Mouse (Mus musculus) heart, embryonic 15.5 days (tissue): ENCODE data around the gene Klhdc3. TPM values are rescaled to one million over a fixed set of nuclear protein-coding genes. Genes with fewer than 3 reads are reported as not detected.

ENCODE experiments used
- ATAC-seq: fragments of 200-750 bp; cut with Nextera tagmentation; replicated peaks from 2 replicates; pipeline ENCODE4 v1.8.0; 2017; ENCODE audit warnings: low read depth, moderate TSS enrichment; ENCODE audit not compliant: insufficient number of reproducible peaks, insufficient read depth, low FRiP score
- H3K27ac ChIP-seq: fragments of 300-500 bp; sonication (generic); 2 replicates; pipeline ENCODE4 v1.5.1; 2015; ENCODE audit warnings: mild to moderate bottlenecking, inconsistent platforms
- H3K27me3 ChIP-seq: fragments of 300-500 bp; sonication (generic); 2 replicates; pipeline ENCODE4 v1.6.1; 2015; ENCODE audit warnings: inconsistent platforms
- H3K36me3 ChIP-seq: fragments of 300-500 bp; sonication (generic); 2 replicates; pipeline ENCODE4 v1.6.1; 2015; ENCODE audit warnings: mild to moderate bottlenecking, inconsistent platforms
- H3K4me1 ChIP-seq: fragments of 300-500 bp; sonication (generic); replicated peaks from 2 replicates; pipeline ENCODE4 v1.6.1; 2015; ENCODE audit warnings: inconsistent platforms
- H3K4me2 ChIP-seq: fragments of 300-500 bp; sonication (generic); 2 replicates; pipeline ENCODE4 v1.6.1; 2015; ENCODE audit warnings: inconsistent platforms, mild to moderate bottlenecking, moderate library complexity
- H3K4me3 ChIP-seq: fragments of 300-500 bp; sonication (generic); 2 replicates; pipeline ENCODE4 v1.5.1; 2015; ENCODE audit warnings: mild to moderate bottlenecking, inconsistent platforms
- H3K9ac ChIP-seq: fragments of 300-500 bp; sonication (generic); 2 replicates; pipeline ENCODE4 v1.6.1; 2015; ENCODE audit warnings: mild to moderate bottlenecking, inconsistent platforms
- H3K9me3 ChIP-seq: fragments of 300-500 bp; sonication (generic); replicated peaks from 2 replicates; pipeline ENCODE4 v1.6.1; 2016; ENCODE audit warnings: inconsistent platforms
- WGBS: fragments of 180-500 bp; shearing (Covaris S2); methylation state at CpG from one replicate; pipeline ENCODE4 v1.1.7; 2015; ENCODE audit warnings: mixed read lengths; 5-methylcytosine and 5-hydroxymethylcytosine counted together
- polyA plus RNA-seq: library from polyadenylated mRNA; unstranded; fragments of >200 nt; fragmentation: Nextera tagmentation; extraction: Ambion mirVana; gene quantifications from 2 replicates; pipeline ENCODE4 v1.2.1, GENCODE M21; 2015

Klhdc3 gene
- polyA plus RNA-seq, 1 experiment from 2014 or later = 153 TPM

DNA sequence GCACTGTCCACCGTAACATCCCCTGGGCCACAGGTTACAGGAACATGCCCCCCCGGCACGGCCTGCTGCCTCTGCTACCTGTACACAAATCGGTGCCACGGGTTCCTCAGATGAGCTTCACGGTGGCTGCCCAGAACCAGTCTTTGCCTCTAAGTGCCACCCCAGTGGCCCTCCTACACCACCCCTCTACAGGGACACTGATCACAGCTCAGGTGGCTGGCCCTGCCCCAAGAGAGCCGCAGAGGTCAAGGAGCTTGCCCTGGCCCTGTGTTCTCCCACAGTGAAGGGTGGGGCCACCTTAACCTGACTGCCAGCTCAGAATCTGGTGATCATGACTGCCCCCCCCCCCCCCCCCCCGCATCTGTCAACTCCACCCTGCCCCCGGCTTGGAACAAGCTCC is 2.3 kb downstream of the Klhdc3 start, which contains the start of gene Mea1:
TSS of gene Mea1 (plus strand) at position 378 of the 400 bp plus-strand sequence.
- Histone ChIP-seq H3K27me3 (no peaks in the 10 kb centered on the region), H3K4me3 (peak within 1 kb of the TSS; percentile 99), H3K9ac (peak within 1 kb of the TSS; percentile 83), H3K27ac (peak within 1 kb of the TSS; percentile 98), H3K36me3 (peaks cover 37% of the 10 kb centered on the region), H3K4me1 (peaks cover 43% of the 10 kb centered on the region), H3K9me3 (no peaks in the 10 kb centered on the region), H3K4me2 (peak within 1 kb of the TSS; percentile 74)
- WGBS = 80% methylated on average over 7 of the region's 9 CpGs
- no peak for ATAC-seq

GRCm38 (mm10) chr17:46674530-46675283 is 6.0 kb downstream of the Klhdc3 start:
- peak overlapping the region; percentile 85 for H3K4me2 ChIP-seq
- peaks cover 43% of the 10 kb centered on the region for H3K4me1 ChIP-seq
- WGBS = 20% methylated on average over 15 of the region's 15 CpGs
- no peaks in the 10 kb centered on the region for H3K9me3 ChIP-seq
- ATAC-seq = peak; percentile 3; the same call in 1 of the 2 replicates
- H3K36me3 ChIP-seq = peaks cover 42% of the 10 kb centered on the region
- H3K9ac ChIP-seq = peak overlapping the region; percentile 85
- peak overlapping the region; percentile 85 for H3K4me3 ChIP-seq
- no peaks in the 10 kb centered on the region for H3K27me3 ChIP-seq
- H3K27ac ChIP-seq = peak overlapping the region; percentile 83

GRCm38 (mm10) chr17:46673850-46674529 is 6.7 kb downstream of the Klhdc3 start, which contains the start of gene Rrp36:
Gene Rrp36, minus strand, starts transcription at chr17:46674352.
- H3K27ac ChIP-seq = peak within 1 kb of the TSS; percentile 83
- peaks cover 36% of the 10 kb centered on the region for H3K4me1 ChIP-seq
- H3K4me2 ChIP-seq = peak within 1 kb of the TSS; percentile 85
- H3K9me3 ChIP-seq = no peaks in the 10 kb centered on the region
- 0% methylated on average over 43 of the region's 43 CpGs for WGBS
- peak; percentile 85 for ATAC-seq
- H3K36me3 ChIP-seq = peaks cover 49% of the 10 kb centered on the region
- H3K27me3 ChIP-seq = no peaks in the 10 kb centered on the region
- peak within 1 kb of the TSS; percentile 85 for H3K9ac ChIP-seq
- peak within 1 kb of the TSS; percentile 85 for H3K4me3 ChIP-seq

- H3K27me3 ChIP-seq = no peaks in the 10 kb centered on the region
- H3K9ac ChIP-seq = no peak overlapping the region
- peaks cover 49% of the 10 kb centered on the region for H3K36me3 ChIP-seq
- H3K4me2 ChIP-seq = no peak overlapping the region
- no peak overlapping the region for H3K4me3 ChIP-seq
- ATAC-seq = no peak
- H3K27ac ChIP-seq = no peak overlapping the region
- no peaks in the 10 kb centered on the region for H3K9me3 ChIP-seq
- H3K4me1 ChIP-seq = peaks cover 18% of the 10 kb centered on the region
- WGBS = 94% methylated on average over 10 of the region's 10 CpGs
Observed at GRCm38 (mm10) chr17:46669911-46670310, 10.8 kb downstream of the Klhdc3 start.

DNA sequence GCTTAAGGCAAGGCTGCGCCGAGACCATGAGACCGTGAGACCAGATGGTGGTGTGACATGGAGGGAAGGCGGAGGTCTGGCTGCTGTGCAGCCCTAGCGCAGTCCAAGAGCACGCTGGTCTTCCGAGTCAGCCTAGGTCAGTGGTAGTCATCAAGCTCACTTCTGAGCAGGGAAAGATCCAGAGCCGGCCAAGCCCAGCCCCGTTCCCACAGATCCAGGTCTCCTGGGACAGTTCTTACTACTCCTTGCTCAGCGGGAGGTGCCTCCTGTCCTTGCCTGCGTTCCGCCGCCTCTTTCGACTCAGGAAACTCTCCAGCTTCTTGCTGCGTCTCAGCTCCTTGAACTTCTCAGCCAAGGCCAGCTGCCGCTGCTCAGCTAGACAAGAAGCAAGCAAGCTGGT is 13.0 kb downstream of the Klhdc3 start:
- 75% methylated on average over 16 of the region's 16 CpGs for WGBS
- H3K4me1 ChIP-seq = peaks cover under 1% of the 10 kb centered on the region; the same call in 1 of the 2 replicates
- H3K4me3 ChIP-seq = no peak overlapping the region
- no peaks in the 10 kb centered on the region for H3K27me3 ChIP-seq
- no peak overlapping the region for H3K9ac ChIP-seq
- H3K27ac ChIP-seq = no peak overlapping the region
- no peaks in the 10 kb centered on the region for H3K9me3 ChIP-seq
- H3K36me3 ChIP-seq = peaks cover 67% of the 10 kb centered on the region
- H3K4me2 ChIP-seq = no peak overlapping the region
- no peak for ATAC-seq

DNA sequence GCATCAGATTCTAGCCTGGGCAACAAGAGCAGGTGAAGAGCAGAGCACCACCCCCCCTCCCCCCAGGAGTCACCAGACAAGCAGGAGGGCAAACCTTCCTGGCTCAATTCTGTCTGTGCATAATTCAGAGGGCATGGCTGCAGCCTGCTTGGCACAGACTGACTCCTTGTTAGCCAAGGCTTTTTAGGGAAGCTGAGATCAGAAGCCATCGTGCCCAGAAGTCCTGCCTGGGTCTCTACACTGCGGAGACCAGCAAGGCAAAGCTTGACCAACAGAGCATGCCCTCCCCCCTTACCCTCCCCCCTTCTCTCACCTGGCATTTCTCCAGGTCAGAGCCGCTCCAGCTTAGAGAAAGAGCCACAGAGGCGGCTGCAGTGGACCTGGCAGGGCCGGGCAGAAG is 18.0 kb downstream of the Klhdc3 start:
- Histone ChIP-seq H3K4me1 (no peaks in the 10 kb centered on the region), H3K4me3 (no peak overlapping the region), H3K27ac (no peak overlapping the region), H3K36me3 (peaks cover 90% of the 10 kb centered on the region), H3K9me3 (no peaks in the 10 kb centered on the region), H3K9ac (no peak overlapping the region), H3K27me3 (no peaks in the 10 kb centered on the region), H3K4me2 (no peak overlapping the region)
- ATAC-seq = no peak
- 82% methylated on average over 5 of the region's 5 CpGs for WGBS

DNA sequence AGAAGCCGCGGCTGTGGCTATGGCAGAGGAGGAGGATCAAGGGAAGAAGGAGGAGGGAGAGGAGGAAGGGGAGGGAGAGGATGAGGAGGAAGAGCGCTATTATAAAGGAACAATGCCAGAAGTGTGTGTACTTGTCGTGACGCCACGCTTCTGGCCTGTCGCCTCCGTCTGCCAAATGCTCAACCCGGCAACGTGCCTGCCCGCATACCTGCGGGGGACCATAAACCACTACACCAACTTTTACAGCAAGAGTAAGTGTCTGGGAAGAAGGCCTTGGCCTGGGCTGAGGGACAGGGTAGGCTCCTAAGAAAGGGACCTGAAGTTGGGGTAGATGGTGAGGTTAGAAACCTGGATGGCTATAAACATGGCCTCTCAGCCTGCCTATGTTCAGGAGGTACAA is 18.7 kb downstream of the Klhdc3 start:
- H3K4me3 ChIP-seq = no peak overlapping the region
- no peaks in the 10 kb centered on the region for H3K9me3 ChIP-seq
- no peak overlapping the region for H3K9ac ChIP-seq
- H3K4me2 ChIP-seq = no peak overlapping the region
- no peak for ATAC-seq
- no peaks in the 10 kb centered on the region for H3K27me3 ChIP-seq
- H3K36me3 ChIP-seq = peaks cover 91% of the 10 kb centered on the region
- no peaks in the 10 kb centered on the region for H3K4me1 ChIP-seq
- H3K27ac ChIP-seq = no peak overlapping the region
- 93% methylated on average over 12 of the region's 12 CpGs for WGBS

DNA sequence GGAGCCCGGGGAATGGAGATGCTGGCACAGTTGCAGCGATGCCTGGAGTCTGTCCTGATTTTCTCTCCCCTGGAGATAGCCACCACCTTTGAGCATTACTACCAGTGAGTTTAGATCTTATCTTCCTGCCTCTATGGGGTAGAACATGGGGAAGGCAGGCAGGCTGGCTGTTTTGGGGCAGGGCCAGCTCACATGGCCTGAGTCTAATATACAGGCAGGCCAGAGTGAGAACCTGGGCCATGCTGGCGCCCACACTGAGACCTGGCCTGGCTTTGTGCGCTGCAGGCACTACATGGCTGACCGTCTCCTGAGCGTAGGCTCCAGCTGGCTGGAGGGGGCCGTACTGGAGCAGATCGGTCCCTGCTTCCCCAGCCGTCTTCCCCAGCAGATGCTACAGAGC is 19.4 kb downstream of the Klhdc3 start:
- H3K27ac ChIP-seq = no peak overlapping the region
- H3K9me3 ChIP-seq = no peaks in the 10 kb centered on the region
- no peak for ATAC-seq
- 95% methylated on average over 9 of the region's 9 CpGs for WGBS
- H3K27me3 ChIP-seq = no peaks in the 10 kb centered on the region
- H3K4me3 ChIP-seq = no peak overlapping the region
- H3K36me3 ChIP-seq = peaks cover 91% of the 10 kb centered on the region
- H3K4me1 ChIP-seq = no peaks in the 10 kb centered on the region
- H3K4me2 ChIP-seq = no peak overlapping the region
- H3K9ac ChIP-seq = no peak overlapping the region

GRCm38 (mm10) chr17:46656054-46656453 is 24.7 kb downstream of the Klhdc3 start:
- H3K27me3 ChIP-seq = no peaks in the 10 kb centered on the region

DNA sequence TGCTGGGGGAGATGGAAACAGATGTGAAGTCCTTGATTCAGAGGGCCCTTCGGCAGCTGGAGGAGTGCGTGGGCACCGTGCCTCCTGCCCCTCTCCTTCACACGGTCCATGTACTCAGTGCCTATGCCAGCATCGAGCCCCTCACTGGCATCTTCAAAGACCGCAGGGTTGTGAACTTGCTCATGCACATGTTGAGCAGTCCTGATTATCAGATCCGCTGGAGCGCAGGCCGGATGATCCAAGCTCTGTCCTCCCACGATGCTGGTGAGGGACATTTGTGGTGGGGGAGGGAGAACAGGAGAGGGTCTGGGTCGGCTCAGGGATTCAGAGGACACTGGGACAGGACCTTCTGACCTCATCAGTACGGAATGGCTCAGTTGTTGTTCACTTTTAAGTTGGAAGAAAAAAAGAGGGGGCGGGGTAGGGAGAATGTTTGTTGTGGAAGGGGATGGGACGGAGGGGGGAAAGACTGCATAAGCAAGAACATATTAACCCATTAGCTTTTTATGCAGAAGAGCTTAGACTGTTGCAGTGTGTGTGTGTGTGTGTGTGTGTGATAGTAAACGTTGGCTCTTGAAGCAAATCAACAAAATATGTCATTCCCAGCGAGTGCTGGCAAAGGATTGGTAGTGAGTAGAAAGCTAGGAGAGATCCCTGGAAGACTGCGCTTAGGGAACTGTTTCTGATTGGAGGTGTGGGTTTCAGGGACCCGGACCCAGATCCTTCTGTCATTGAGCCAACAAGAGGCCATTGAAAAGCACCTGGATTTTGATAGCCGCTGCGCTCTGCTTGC is 28.8 kb downstream of the Klhdc3 start:
- Histone ChIP-seq H3K9ac (peak overlapping the region; percentile 91), H3K4me3 (peak overlapping the region; percentile 82), H3K9me3 (no peaks in the 10 kb centered on the region), H3K4me2 (peak overlapping the region; percentile 92), H3K27ac (peak overlapping the region; percentile 99), H3K36me3 (peaks cover 51% of the 10 kb centered on the region), H3K27me3 (no peaks in the 10 kb centered on the region), H3K4me1 (peaks cover 46% of the 10 kb centered on the region)
- 53% methylated on average over 20 of the region's 20 CpGs for WGBS
- no peak for ATAC-seq

More at GRCm38 (mm10) chr17:46656054-46656453, 24.7 kb downstream of the Klhdc3 start:
- H3K36me3 ChIP-seq = peaks cover 81% of the 10 kb centered on the region
- H3K27ac ChIP-seq = no peak overlapping the region
- no peaks in the 10 kb centered on the region for H3K9me3 ChIP-seq
- ATAC-seq = no peak
- no peak overlapping the region for H3K9ac ChIP-seq
- H3K4me3 ChIP-seq = no peak overlapping the region
- 80% methylated on average over 6 of the region's 6 CpGs for WGBS
- H3K4me1 ChIP-seq = peaks cover 31% of the 10 kb centered on the region
- no peak overlapping the region for H3K4me2 ChIP-seq

DNA sequence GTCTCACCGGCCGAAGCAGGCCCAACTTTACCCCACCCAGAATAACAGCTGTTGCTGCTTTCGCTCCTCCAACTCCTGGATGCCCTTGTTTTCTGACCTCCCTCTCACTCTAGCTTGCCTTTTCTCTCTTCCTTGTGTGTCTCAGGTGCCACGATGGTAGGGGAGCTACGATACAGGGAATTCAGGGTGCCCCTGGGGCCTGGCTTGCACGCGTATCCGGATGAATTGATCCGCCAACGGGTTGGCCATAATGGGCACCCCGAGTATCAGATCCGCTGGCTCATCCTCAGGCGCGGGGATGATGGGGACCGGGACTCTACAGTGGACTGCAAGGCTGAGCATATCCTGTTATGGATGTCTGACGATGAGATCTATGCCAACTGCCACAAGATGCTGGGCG is 29.4 kb downstream of the Klhdc3 start:
- no peak for ATAC-seq
- WGBS = 62% methylated on average over 17 of the region's 17 CpGs
- H3K4me3 ChIP-seq = peak overlapping the region; percentile 82

More for the DNA sequence above, 29.4 kb downstream of the Klhdc3 start:
- Histone ChIP-seq H3K27me3 (no peaks in the 10 kb centered on the region), H3K4me1 (peaks cover 52% of the 10 kb centered on the region), H3K9ac (peak overlapping the region; percentile 91), H3K27ac (peak overlapping the region; percentile 99), H3K9me3 (no peaks in the 10 kb centered on the region), H3K36me3 (peaks cover 44% of the 10 kb centered on the region), H3K4me2 (peak overlapping the region; percentile 92)
